Mouse (Mus musculus) Patski (cell line): Measurements from ENCODE around the gene Slco4a1. TPM values are rescaled to one million over a fixed set of nuclear protein-coding genes. Genes with fewer than 3 reads are reported as not detected.

Source experiments
- ATAC-seq: fragments of 100-300 bp; one replicate; pipeline ENCODE4 v1.8.0; 2021
- CTCF ChIA-PET: fragments of 350-600 bp; sonication (Branson Sonifier 250); formaldehyde crosslinking; loops from one replicate; lab custom pipeline; 2022; ENCODE audit warnings: inconsistent platforms; lab: Charles Lee
- POLR2A ChIA-PET: fragments of 350-600 bp; sonication (Branson Sonifier 250); formaldehyde crosslinking; loops from one replicate; lab custom pipeline; 2022; ENCODE audit warnings: antibody characterized with exemption, inconsistent platforms; lab: Charles Lee
- DNase-seq: peaks from one replicate; pipeline ENCODE4 v3.0.0-alpha.2; 2011; ENCODE audit warnings: low read depth, low spot score
- H3K27me3 ChIP-seq: fragments of 371-371 bp; one replicate; pipeline ENCODE4 v1.5.1; 2021
- CTCF ChIP-seq: fragments of 100-300 bp; IDR thresholded peaks from one replicate; pipeline ENCODE4 v1.5.1; 2021
- in situ Hi-C: fragments of 300-500 bp; cut with MboI; formaldehyde crosslinking; loops from 3 replicates; pipeline ENCODE4 v1.11.1; 2018; ENCODE audit warnings: low pct_unique_long_range_greater_than_20kb, mixed read lengths
- polyA plus RNA-seq: library from polyadenylated mRNA; unstranded; gene quantifications from one replicate; pipeline ENCODE4 v1.2.3, GENCODE M21; 2021

Gene Slco4a1
- polyA plus RNA-seq, 1 experiment from 2014 or later: 89.8 TPM

DNA sequence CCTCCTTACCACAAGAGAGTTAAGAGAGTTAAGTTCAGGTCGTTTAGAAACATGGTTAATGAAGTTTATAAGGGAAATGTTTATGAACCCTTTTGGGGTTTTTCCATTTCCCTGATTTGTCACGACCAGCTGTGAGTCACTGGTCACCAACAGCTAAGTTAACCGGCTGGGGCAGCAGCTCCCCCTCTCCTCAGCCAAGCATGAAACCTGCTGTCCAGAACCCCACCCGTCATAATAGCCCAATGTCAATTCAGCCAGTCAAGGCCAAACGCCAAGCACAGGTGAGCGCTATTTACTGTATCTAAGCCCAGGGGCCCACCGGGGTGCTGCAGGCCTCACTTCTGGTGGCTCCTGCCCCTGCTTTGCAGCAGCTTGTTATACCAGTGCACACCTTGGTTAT lies 12.2 kb upstream of the Slco4a1 start:
- in situ Hi-C loops: no loop called here
- ChIA-PET CTCF (interaction anchor here (1.1 to 4.3 kb wide), 7 partner anchors 8 to 135 kb away, joined by 3 to 24 read pairs (median 5); partner anchors contain the start of gene Slco4a1), POLR2A (interaction anchor here (0.7 to 2.9 kb wide), 6 partner anchors 10 to 59 kb away, joined by 3 to 26 read pairs (median 4); partner anchors contain the start of gene Slco4a1)
- ATAC-seq: peak; percentile 33
- TF ChIP-seq CTCF: no peak
- H3K27me3 ChIP-seq: no peaks in the 10 kb centered on the region
- DNase-seq: peak; percentile 83

GRCm38 (mm10) chr2:180444957-180445785 lies 10.9 kb upstream of the Slco4a1 start:
- no peak for DNase-seq
- in situ Hi-C loops: no loop called here
- ChIA-PET CTCF (interaction anchor here (1.1 to 4.3 kb wide), 5 partner anchors 9 to 23 kb away, joined by 3 to 24 read pairs (median 5); partner anchors contain the start of gene Slco4a1), POLR2A (interaction anchor here (0.6 to 1.4 kb wide), 4 partner anchors 11 to 243 kb away, joined by 3 to 4 read pairs (median 3); no protein-coding TSS in a partner anchor)
- TF ChIP-seq CTCF: no peak
- peak; percentile 17 for ATAC-seq
- no peaks in the 10 kb centered on the region for H3K27me3 ChIP-seq

GRCm38 (mm10) chr2:180445962-180446361 lies 10.1 kb upstream of the Slco4a1 start:
- H3K27me3 ChIP-seq: no peaks in the 10 kb centered on the region
- DNase-seq (no peak), ATAC-seq (no peak)
- in situ Hi-C loops: no loop called here
- CTCF ChIA-PET: interaction anchor here (1.9 to 4.3 kb wide), 2 partner anchors 13 kb away, joined by 6 to 21 read pairs; no protein-coding TSS in a partner anchor
- POLR2A ChIA-PET: interaction anchor here (1.4 kb wide), 1 partner anchor 15 kb away, joined by 4 read pairs; no protein-coding TSS in a partner anchor
- no peak for TF ChIP-seq CTCF

GRCm38 (mm10) chr2:180449007-180449406 lies 7.0 kb upstream of the Slco4a1 start:
- no peaks in the 10 kb centered on the region for H3K27me3 ChIP-seq
- no peak for TF ChIP-seq CTCF
- DNase-seq (no peak), ATAC-seq (no peak)
- in situ Hi-C loops: no loop called here
- POLR2A ChIA-PET: no interaction called here
- CTCF ChIA-PET: interaction anchor here (1.4 kb wide), 1 partner anchor 10 kb away, joined by 4 read pairs; no protein-coding TSS in a partner anchor

DNA sequence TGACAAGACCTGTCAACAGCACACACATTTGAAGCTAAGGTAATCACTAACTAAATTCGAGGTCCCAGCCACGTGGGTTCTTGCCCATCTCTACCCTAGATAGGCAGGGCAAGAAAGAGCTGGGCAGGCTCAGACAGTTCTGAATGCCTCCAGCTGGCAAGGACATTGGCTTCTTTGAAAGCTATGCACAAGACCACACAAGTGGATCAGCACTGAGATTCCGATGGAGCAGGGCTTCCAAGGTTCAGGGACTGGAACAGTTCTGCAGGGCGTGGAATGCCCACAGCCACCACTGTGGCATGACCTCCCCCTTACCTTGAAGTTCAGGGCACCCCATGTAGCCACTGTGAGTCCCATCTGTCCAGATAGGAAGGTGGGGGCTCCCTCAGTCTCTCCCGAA lies 5.5 kb upstream of the Slco4a1 start:
- no peak for TF ChIP-seq CTCF
- no peak for DNase-seq
- peak; percentile 20 for ATAC-seq
- no peaks in the 10 kb centered on the region for H3K27me3 ChIP-seq
- in situ Hi-C loops: no loop called here
- ChIA-PET CTCF (no interaction called here), POLR2A (interaction anchor here (0.8 to 1.3 kb wide), 2 partner anchors 11 to 13 kb away, joined by 3 to 4 read pairs; no protein-coding TSS in a partner anchor)

GRCm38 (mm10) chr2:180456705-180457104 lies 660 bp downstream of the Slco4a1 start:
- TF ChIP-seq CTCF: no peak
- ChIA-PET POLR2A (interaction anchor here (1.0 to 4.8 kb wide), 8 partner anchors 9 to 28 kb away, joined by 3 to 26 read pairs (median 4); no protein-coding TSS in a partner anchor), CTCF (interaction anchor here (1.2 to 5.9 kb wide), 5 partner anchors 13 to 98 kb away, joined by 3 to 24 read pairs (median 4); no protein-coding TSS in a partner anchor)
- ATAC-seq (no peak), DNase-seq (no peak)
- no peaks in the 10 kb centered on the region for H3K27me3 ChIP-seq
- in situ Hi-C loops: no loop called here

DNA sequence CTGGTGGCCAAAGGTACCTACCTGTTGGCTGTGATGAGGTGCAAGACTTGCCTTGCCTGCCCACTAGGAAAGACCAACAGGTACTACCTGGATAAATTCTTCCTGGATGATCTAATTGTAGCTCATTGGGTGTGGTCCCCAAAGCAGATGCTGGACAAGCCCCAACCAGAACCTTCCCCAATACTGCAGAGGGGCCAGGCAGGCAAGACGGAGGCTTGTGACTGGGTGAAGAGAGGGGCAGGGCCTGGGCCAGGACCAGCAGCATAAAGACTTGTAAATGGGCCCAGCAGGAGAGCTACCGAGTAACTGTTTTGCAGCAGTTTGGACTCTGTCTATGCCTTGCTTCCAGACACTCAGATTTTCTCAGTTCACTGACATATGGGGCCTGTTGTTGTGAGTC lies 1.6 kb downstream of the Slco4a1 start:
- no peak for DNase-seq
- no peaks in the 10 kb centered on the region for H3K27me3 ChIP-seq
- ChIA-PET POLR2A (interaction anchor here (0.6 to 4.8 kb wide), 7 partner anchors 12 to 29 kb away, joined by 3 to 26 read pairs (median 4); no protein-coding TSS in a partner anchor), CTCF (interaction anchor here (1.2 to 5.9 kb wide), 7 partner anchors 10 to 107 kb away, joined by 3 to 24 read pairs (median 4); no protein-coding TSS in a partner anchor)
- no peak for TF ChIP-seq CTCF
- ATAC-seq: no peak
- in situ Hi-C loops: no loop called here

DNA sequence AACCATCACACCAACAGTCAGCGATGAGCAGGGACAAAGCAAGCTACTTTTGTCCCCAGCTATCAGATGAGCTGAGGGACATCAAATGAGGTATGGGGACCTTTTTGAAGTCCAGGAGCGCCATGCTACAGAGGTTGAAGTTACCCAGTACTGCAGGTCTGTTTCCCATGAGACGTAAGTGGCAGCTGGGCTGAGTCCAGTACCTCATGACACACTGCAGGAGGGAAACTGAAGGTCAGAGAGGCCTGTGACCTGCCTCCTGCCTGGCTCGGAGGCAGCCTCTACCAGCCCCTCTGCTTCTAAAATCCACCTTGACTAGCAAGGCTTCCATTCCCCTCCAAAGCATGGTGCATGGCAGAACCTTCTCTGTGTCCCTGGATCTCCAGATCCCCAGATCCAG lies 3.4 kb downstream of the Slco4a1 start:
- in situ Hi-C loops: no loop called here
- ChIA-PET CTCF (interaction anchor here (1.1 to 3.9 kb wide), 6 partner anchors 10 to 29 kb away, joined by 3 to 18 read pairs (median 5); no protein-coding TSS in a partner anchor), POLR2A (interaction anchor here (0.8 to 2.9 kb wide), 2 partner anchors 9 to 24 kb away, joined by 3 to 6 read pairs; no protein-coding TSS in a partner anchor)
- DNase-seq (no peak), ATAC-seq (no peak)
- TF ChIP-seq CTCF: no peak
- no peaks in the 10 kb centered on the region for H3K27me3 ChIP-seq

DNA sequence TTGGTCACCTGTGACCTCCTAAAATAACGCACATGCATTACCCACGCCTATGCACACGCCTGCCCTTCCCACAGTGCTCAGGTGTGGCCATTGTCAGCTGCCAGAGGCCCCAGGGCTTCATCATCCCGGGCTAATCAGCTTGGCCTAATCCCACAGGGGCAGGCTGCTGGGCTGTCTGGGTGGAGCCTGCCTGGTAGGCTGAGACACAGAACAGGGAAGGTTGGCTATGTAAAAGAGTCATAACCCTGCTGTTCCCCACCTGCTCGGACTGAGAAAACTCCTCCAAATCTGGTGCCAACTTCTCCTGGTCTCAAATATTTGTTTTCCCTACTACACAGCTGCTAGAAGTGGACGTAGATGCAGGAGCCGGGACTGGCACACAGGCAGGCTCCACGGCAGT lies 4.8 kb downstream of the Slco4a1 start:
- in situ Hi-C loops: no loop called here
- H3K27me3 ChIP-seq: no peaks in the 10 kb centered on the region
- DNase-seq (no peak), ATAC-seq (no peak)
- TF ChIP-seq CTCF: no peak
- ChIA-PET POLR2A (interaction anchor here (0.5 to 2.3 kb wide), 4 partner anchors 10 to 75 kb away, joined by 3 to 8 read pairs (median 6); no protein-coding TSS in a partner anchor), CTCF (interaction anchor here (1.2 to 3.9 kb wide), 4 partner anchors 11 to 32 kb away, joined by 3 to 18 read pairs (median 6); no protein-coding TSS in a partner anchor)

- in situ Hi-C loops: no loop called here
- ATAC-seq: peak; percentile 32
- H3K27me3 ChIP-seq: no peaks in the 10 kb centered on the region
- POLR2A ChIA-PET: interaction anchor here (0.6 to 0.7 kb wide), 2 partner anchors 19 to 299 kb away, joined by 3 to 5 read pairs; no protein-coding TSS in a partner anchor
- DNase-seq: no peak
- CTCF ChIA-PET: interaction anchor here (0.8 to 3.9 kb wide), 6 partner anchors 9 to 187 kb away, joined by 3 to 18 read pairs (median 3); no protein-coding TSS in a partner anchor
- no peak for TF ChIP-seq CTCF
These were observed 6.5 kb downstream of the Slco4a1 start for GRCm38 (mm10) chr2:180462593-180462992.
